Mouse (Mus musculus): ENCODE measurements around the gene 4632433K11Rik.

DNA sequence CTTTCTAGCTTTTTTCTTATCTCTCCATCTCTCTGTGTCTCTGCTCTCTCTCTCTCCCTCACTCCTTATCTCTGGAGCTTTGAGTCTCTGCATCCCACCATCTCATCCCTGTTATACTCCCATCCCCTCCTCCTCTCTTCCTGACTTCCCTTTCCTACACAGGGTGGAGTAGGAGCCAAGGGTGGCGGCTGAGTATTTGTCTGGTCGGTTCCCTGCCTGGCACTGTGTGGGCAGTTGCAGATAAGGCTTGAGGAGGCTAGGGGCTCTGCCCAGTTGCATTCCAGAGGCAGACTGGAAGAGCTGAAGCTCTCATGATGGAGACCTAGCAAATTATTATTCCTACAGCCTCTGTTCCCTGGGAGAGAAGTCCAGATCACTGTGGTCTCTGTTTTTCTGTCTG lies 45.7 kb upstream of the 4632433K11Rik start:
- TF ChIP-seq POLR2A (IDR thresholded peaks at IDR 0.05; ENCODE audit: low read depth, low read length) (no peak), CTCF (IDR thresholded peaks at IDR 0.05; ENCODE audit: borderline replicate concordance, insufficient read depth, low read length) (no peak)
